Mouse (Mus musculus) myocyte (in vitro differentiated cells): ENCODE data around the gene Fus. TPM values are rescaled to one million over a fixed set of nuclear protein-coding genes. Genes with fewer than 3 reads are reported as not detected.

ENCODE experiments used
- H3K27me3 ChIP-seq: one replicate; pipeline ENCODE4 v1.6.1; 2011; ENCODE audit not compliant: control insufficient read depth, insufficient read depth, insufficient read length
- H3K36me3 ChIP-seq: one replicate; pipeline ENCODE4 v1.6.1; 2011; ENCODE audit not compliant: control insufficient read depth, insufficient read depth
- H3K4me2 ChIP-seq: one replicate; pipeline ENCODE4 v1.6.1; 2011; ENCODE audit warnings: low read depth, control low read depth
- H3K4me3 ChIP-seq: one replicate; pipeline ENCODE4 v1.5.1; 2011; ENCODE audit warnings: mild to moderate bottlenecking, control low read depth, moderate library complexity
- H3K79me2 ChIP-seq: one replicate; pipeline ENCODE4 v1.6.1; 2011; ENCODE audit not compliant: control insufficient read depth, insufficient read depth
- H3ac ChIP-seq: one replicate; pipeline ENCODE4 v1.6.1; 2011; ENCODE audit not compliant: control insufficient read depth, insufficient read length
- CEBPB ChIP-seq: IDR thresholded peaks from 2 replicates; pipeline ENCODE4 v1.6.1; 2011; ENCODE audit warnings: mild to moderate bottlenecking, moderate library complexity; ENCODE audit not compliant: poor library complexity, insufficient read depth, severe bottlenecking
- E2F4 ChIP-seq: IDR thresholded peaks from one replicate; pipeline ENCODE4 v1.6.1; 2011; ENCODE audit warnings: mild to moderate bottlenecking, control low read depth, moderate library complexity; ENCODE audit not compliant: insufficient read depth
- MAX ChIP-seq: IDR thresholded peaks from one replicate; pipeline ENCODE4 v1.6.1; 2011; ENCODE audit warnings: low read depth, mild to moderate bottlenecking, control low read depth
- MYOD1 ChIP-seq, 3 experiments: IDR thresholded peaks; one replicate each; pipeline ENCODE4 v1.6.1; 2011; ENCODE audit warnings: control low read depth in 2 of 3, low read depth in 2 of 3, mild to moderate bottlenecking in 2 of 3, moderate library complexity in 1 of 3; ENCODE audit not compliant: insufficient read length in 2 of 3, control insufficient read depth in 1 of 3
- MYOG ChIP-seq, 3 experiments: IDR thresholded peaks; one replicate each; pipeline ENCODE4 v1.6.1; 2011; ENCODE audit warnings: control low read depth in 2 of 3, low read depth in 2 of 3, mild to moderate bottlenecking in 2 of 3; ENCODE audit not compliant: insufficient read length in 2 of 3, control insufficient read depth in 1 of 3, insufficient read depth in 1 of 3
- POLR2A ChIP-seq: IDR thresholded peaks from one replicate; pipeline ENCODE4 v1.6.1; 2011; ENCODE audit warnings: low read depth, mild to moderate bottlenecking, control low read depth, moderate library complexity; ENCODE audit not compliant: insufficient read length
- POLR2AphosphoS2 ChIP-seq: IDR thresholded peaks from one replicate; pipeline ENCODE4 v1.6.1; 2011; ENCODE audit warnings: low read depth, control low read depth; ENCODE audit not compliant: insufficient read length
- REST ChIP-seq: IDR thresholded peaks from one replicate; pipeline ENCODE4 v1.6.1; 2011; ENCODE audit warnings: mild to moderate bottlenecking, control low read depth, moderate library complexity; ENCODE audit not compliant: insufficient read depth, insufficient read length
- SRF ChIP-seq: IDR thresholded peaks from one replicate; pipeline ENCODE4 v1.6.1; 2011; ENCODE audit warnings: low read depth; ENCODE audit not compliant: control insufficient read depth, insufficient read length
- TCF12 ChIP-seq: IDR thresholded peaks from one replicate; pipeline ENCODE4 v1.6.1; 2011; ENCODE audit warnings: mild to moderate bottlenecking, control low read depth; ENCODE audit not compliant: poor library complexity, insufficient read depth, severe bottlenecking
- TCF3 ChIP-seq: IDR thresholded peaks from one replicate; pipeline ENCODE4 v1.6.1; 2011; ENCODE audit warnings: low read depth, control low read depth; ENCODE audit not compliant: insufficient read length
- USF1 ChIP-seq: IDR thresholded peaks from one replicate; pipeline ENCODE4 v1.6.1; 2011; ENCODE audit warnings: low read depth, mild to moderate bottlenecking, control low read depth, moderate library complexity
- polyA plus RNA-seq: library from polyadenylated mRNA; unstranded; fragments of >200 nt; fragmentation: generic; extraction: Trizol; gene quantifications from one replicate; pipeline ENCODE4 v1.2.1, GENCODE M21; 2012; ENCODE audit warnings: missing spikeins

Gene Fus
- polyA plus RNA-seq, 1 experiment = 231 TPM

DNA sequence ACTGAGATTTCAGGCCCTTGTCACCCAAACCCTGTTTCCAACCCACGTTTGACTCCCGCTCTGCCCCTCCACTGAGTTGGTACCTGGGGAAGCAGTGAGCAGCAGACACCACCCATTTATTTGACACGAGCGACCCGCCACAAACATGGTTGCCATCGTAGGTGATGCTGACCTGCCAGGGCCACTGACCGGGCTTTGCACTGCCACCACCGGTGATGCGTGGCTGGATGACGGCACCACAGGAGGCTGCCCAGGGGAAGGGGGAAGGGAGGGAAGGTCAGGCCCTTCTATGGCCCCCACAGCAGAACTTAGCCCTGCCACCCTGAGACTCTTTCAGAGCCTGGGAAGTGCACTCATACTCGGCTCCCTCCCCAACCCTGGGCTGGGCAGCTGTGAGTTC lies 39.5 kb upstream of the Fus start:
- H3ac ChIP-seq = no peak overlapping the region
- no peak for TF ChIP-seq SRF
- TF ChIP-seq MYOG (IDR thresholded peaks at IDR 0.05; ENCODE audit: control insufficient read depth in 1 of 3, insufficient read depth in 1 of 3, insufficient read length in 2 of 3, low read depth in 2 of 3) = no peak
- TF ChIP-seq E2F4 = no peak
- TF ChIP-seq TCF12 = no peak
- no peak for TF ChIP-seq CEBPB
- no peak for TF ChIP-seq REST
- TF ChIP-seq MYOD1 (IDR thresholded peaks at IDR 0.05; ENCODE audit: control insufficient read depth in 1 of 3, insufficient read length in 2 of 3, low read depth in 2 of 3) = no peak
- no peak for TF ChIP-seq MAX
- H3K27me3 ChIP-seq = no peaks in the 10 kb centered on the region
- H3K36me3 ChIP-seq = peaks cover 4% of the 10 kb centered on the region
- H3K4me2 ChIP-seq = no peak overlapping the region
- H3K79me2 ChIP-seq = no peaks in the 10 kb centered on the region
- no peak overlapping the region for H3K4me3 ChIP-seq

- H3K4me3 ChIP-seq = no peak overlapping the region
- H3K79me2 ChIP-seq = no peaks in the 10 kb centered on the region
- peaks cover 4% of the 10 kb centered on the region for H3K36me3 ChIP-seq
- TF ChIP-seq TCF12 (no peak), POLR2A (no peak), USF1 (no peak), SRF (no peak), MAX (no peak), POLR2AphosphoS2 (no peak), CEBPB (no peak), MYOD1 (IDR thresholded peaks at IDR 0.05; ENCODE audit: control insufficient read depth in 1 of 3, insufficient read length in 2 of 3, low read depth in 2 of 3) (peak in 1 of 3 experiments; percentile 44), MYOG (IDR thresholded peaks at IDR 0.05; ENCODE audit: control insufficient read depth in 1 of 3, insufficient read depth in 1 of 3, insufficient read length in 2 of 3, low read depth in 2 of 3) (peak in 1 of 3 experiments; percentile 45), E2F4 (no peak), TCF3 (no peak), REST (no peak)
- no peak overlapping the region for H3ac ChIP-seq
- no peaks in the 10 kb centered on the region for H3K27me3 ChIP-seq
- no peak overlapping the region for H3K4me2 ChIP-seq
Observed at GRCm38 (mm10) chr7:127928596-127928995, 38.7 kb upstream of the Fus start.

- Histone ChIP-seq H3K36me3 (peaks cover 2% of the 10 kb centered on the region), H3K4me2 (no peak within 1 kb of the TSS), H3ac (no peak within 1 kb of the TSS), H3K4me3 (no peak within 1 kb of the TSS), H3K79me2 (no peaks in the 10 kb centered on the region), H3K27me3 (no peaks in the 10 kb centered on the region)
- TF ChIP-seq SRF (no peak), REST (no peak), TCF3 (no peak), MYOG (IDR thresholded peaks at IDR 0.05; ENCODE audit: control insufficient read depth in 1 of 3, insufficient read depth in 1 of 3, insufficient read length in 2 of 3, low read depth in 2 of 3) (no peak), POLR2A (no peak), MAX (no peak), CEBPB (no peak), MYOD1 (IDR thresholded peaks at IDR 0.05; ENCODE audit: control insufficient read depth in 1 of 3, insufficient read length in 2 of 3, low read depth in 2 of 3) (no peak), E2F4 (no peak), POLR2AphosphoS2 (no peak), TCF12 (no peak)
Observed at GRCm38 (mm10) chr7:127929923-127930322, 37.3 kb upstream of the Fus start, which contains the start of gene Prss8. Gene Prss8, minus strand, starts transcription at chr7:127930104.

- H3K4me2 ChIP-seq = no peak overlapping the region
- H3K36me3 ChIP-seq = no peaks in the 10 kb centered on the region
- H3K27me3 ChIP-seq = no peaks in the 10 kb centered on the region
- H3K4me3 ChIP-seq = no peak overlapping the region
- no peak overlapping the region for H3ac ChIP-seq
- H3K79me2 ChIP-seq = no peaks in the 10 kb centered on the region
- TF ChIP-seq REST = no peak
- no peak for TF ChIP-seq TCF12
- TF ChIP-seq USF1 = no peak
- no peak for TF ChIP-seq SRF
- no peak for TF ChIP-seq E2F4
- TF ChIP-seq MYOD1 (IDR thresholded peaks at IDR 0.05; ENCODE audit: control insufficient read depth in 1 of 3, insufficient read length in 2 of 3, low read depth in 2 of 3) = no peak
- no peak for TF ChIP-seq MYOG (IDR thresholded peaks at IDR 0.05; ENCODE audit: control insufficient read depth in 1 of 3, insufficient read depth in 1 of 3, insufficient read length in 2 of 3, low read depth in 2 of 3)
- no peak for TF ChIP-seq TCF3
- no peak for TF ChIP-seq CEBPB
- TF ChIP-seq POLR2AphosphoS2 = no peak
- TF ChIP-seq POLR2A = no peak
- no peak for TF ChIP-seq MAX
Observed at GRCm38 (mm10) chr7:127930636-127931035, 36.6 kb upstream of the Fus start.
